Mouse (Mus musculus): ENCODE data around the gene Lasp1. TPM values are rescaled to one million over a fixed set of nuclear protein-coding genes. Genes with fewer than 3 reads are reported as not detected.

Lasp1 gene
- polyA plus RNA-seq, 1 experiment from 2014 or later = 31.4 TPM

DNA sequence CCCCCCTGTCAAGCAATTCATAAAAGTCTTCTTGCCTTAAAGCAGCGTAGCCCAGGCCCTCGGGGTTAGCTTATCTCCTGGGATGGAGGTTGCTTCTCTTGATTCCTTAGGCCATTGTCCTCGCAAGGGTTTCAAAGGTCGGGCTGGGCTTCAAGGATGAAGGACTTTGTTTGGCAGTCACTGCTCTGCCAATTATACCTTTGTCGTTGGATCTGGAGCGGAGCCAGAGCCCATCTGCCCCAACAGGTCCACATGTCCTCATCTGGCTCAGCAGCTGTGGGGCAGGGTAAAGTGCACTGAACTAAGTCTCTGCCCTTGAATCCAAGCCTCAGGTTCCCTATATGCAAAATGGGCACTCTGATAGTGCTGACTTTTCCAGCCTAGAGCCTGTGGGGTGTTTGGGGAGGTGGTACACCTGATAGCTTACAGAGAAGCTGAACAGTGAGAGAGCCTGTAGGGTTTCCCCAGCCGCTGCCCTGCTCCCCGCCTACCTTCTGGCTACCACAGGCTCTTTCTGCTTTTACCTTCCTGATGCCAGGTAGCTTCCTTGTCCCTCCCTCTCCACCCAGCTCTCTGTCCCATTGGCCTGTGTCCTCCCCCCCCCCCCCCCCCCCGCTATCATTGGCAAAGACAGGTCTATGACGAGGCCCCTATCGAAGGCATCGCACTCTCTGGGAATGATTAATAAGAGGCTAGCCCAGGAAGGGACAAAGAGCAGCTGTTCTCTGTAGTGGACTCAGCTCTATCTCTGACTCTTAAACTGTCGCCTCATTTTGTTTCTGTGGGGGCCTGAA, 13.0 kb downstream of the Lasp1 start:
- Histone ChIP-seq H3K27ac (replicated peaks) (peak overlapping the region; percentile 41; the same call in 1 of the 2 replicates), H3K9ac (no peak overlapping the region), H3K9me3 (replicated peaks) (no peaks in the 10 kb centered on the region), H3K27me3 (no peaks in the 10 kb centered on the region), H3K4me3 (replicated peaks) (no peak overlapping the region), H3K36me3 (replicated peaks) (peaks cover 12% of the 10 kb centered on the region), H3K4me1 (replicated peaks) (peaks cover 88% of the 10 kb centered on the region), H3K4me2 (peak overlapping the region; percentile 23; the same call in 1 of the 2 replicates)
- WGBS (ENCODE audit: insufficient replicate concordance) = 62% methylated on average over 12 of the region's 13 CpGs
- ATAC-seq (ENCODE audit: insufficient read depth) = peak; percentile 37

DNA sequence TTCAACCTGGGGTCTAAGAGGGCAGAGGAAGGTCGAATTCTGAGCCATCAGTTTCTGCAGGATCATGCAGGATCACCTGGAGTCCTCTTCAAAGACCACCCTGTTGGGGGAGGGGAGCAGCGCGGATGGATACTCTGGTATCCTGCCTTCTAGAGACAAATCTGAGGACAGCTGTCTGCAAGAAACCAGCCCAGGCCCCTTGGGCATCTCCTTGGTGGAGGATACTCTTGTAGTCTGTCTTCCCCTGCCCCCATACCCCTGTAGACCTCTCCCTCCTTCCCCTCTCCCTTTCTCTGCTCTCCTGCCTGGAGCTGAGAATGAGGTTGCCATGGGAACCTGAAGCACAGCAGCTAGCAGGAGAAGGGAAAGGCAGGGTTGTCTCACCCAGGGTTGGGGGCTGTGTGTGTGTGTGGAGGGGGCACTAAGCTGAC, 13.7 kb downstream of the Lasp1 start:
- 53% methylated on average over 3 of the region's 3 CpGs for WGBS (ENCODE audit: insufficient replicate concordance)
- no peak for ATAC-seq (ENCODE audit: insufficient read depth)
- Histone ChIP-seq H3K36me3 (replicated peaks) (peaks cover 8% of the 10 kb centered on the region), H3K9me3 (replicated peaks) (no peaks in the 10 kb centered on the region), H3K9ac (no peak overlapping the region), H3K27me3 (no peaks in the 10 kb centered on the region), H3K4me1 (replicated peaks) (peaks cover 94% of the 10 kb centered on the region), H3K27ac (replicated peaks) (peak overlapping the region; percentile 33; the same call in 1 of the 2 replicates), H3K4me2 (no peak overlapping the region), H3K4me3 (replicated peaks) (no peak overlapping the region)

DNA sequence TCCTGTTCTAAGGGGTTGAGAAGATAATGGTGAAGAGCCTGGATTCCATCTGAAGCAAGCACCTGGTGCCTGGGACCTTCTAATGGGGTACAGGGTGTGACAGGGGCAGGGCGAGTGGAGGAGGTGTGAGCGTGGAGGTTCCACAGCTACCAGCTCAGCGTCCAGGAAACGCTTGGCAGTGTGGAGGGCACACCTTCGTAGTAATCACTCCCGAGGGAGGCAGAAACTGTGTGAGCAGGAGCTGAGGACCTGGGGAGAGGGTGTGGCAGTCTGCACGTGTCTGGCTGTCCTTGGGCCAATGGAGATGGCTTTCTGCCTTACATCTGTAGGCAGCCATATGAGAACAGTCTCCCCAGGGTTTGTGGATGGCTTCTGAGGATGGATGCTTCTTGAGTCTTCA, 14.3 kb downstream of the Lasp1 start:
- no peak overlapping the region for H3K27ac ChIP-seq (replicated peaks)
- no peaks in the 10 kb centered on the region for H3K27me3 ChIP-seq
- H3K4me2 ChIP-seq = no peak overlapping the region
- peaks cover 8% of the 10 kb centered on the region for H3K36me3 ChIP-seq (replicated peaks)
- no peak overlapping the region for H3K4me3 ChIP-seq (replicated peaks)
- no peaks in the 10 kb centered on the region for H3K9me3 ChIP-seq (replicated peaks)
- no peak for ATAC-seq (ENCODE audit: insufficient read depth)
- H3K9ac ChIP-seq = no peak overlapping the region
- 60% methylated on average over 7 of the region's 7 CpGs for WGBS (ENCODE audit: insufficient replicate concordance)
- peaks cover 94% of the 10 kb centered on the region for H3K4me1 ChIP-seq (replicated peaks)

DNA sequence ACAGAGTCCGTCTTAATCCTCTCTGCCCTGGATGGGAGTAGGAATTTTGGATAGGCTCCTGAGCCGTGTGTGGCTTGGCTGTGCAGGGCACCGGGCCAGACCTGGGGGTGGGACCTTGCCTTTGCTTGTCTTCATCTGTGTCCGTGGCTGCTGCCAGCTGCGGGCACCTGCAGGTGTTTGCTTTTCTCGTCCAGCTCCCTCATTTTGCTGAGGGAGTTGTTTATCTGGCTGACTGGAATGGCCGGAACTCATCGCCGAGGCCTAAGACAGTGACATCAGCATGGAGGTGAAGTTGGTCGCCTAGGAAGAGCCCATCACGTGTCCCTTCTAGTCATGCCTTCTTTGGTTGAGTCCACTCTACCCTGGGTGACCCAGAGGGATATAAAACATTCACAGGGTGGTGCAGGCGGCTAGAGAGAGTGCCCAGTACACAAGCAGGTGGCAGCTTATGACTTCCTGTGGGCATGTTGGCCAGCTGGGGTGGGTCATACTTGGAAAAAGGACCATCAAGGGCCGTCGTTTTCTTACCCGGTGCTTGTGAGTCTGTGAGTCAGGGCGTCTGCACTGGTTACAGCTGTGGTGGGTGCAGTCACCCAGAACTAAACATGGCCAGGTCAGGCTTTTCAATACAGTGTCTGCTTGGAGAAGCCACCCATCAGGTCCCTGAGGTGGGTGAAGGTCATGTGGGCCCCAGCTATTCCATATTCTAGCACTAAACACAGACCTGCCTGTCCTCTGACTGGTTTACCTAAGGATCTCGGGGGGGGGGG, 15.1 kb downstream of the Lasp1 start:
- Histone ChIP-seq H3K4me3 (replicated peaks) (no peak overlapping the region), H3K9ac (no peak overlapping the region), H3K27ac (replicated peaks) (no peak overlapping the region), H3K36me3 (replicated peaks) (peaks cover 8% of the 10 kb centered on the region), H3K4me2 (no peak overlapping the region), H3K9me3 (replicated peaks) (no peaks in the 10 kb centered on the region), H3K27me3 (no peaks in the 10 kb centered on the region), H3K4me1 (replicated peaks) (peaks cover 94% of the 10 kb centered on the region)
- WGBS (ENCODE audit: insufficient replicate concordance) = 68% methylated on average over 17 of the region's 17 CpGs
- no peak for ATAC-seq (ENCODE audit: insufficient read depth)

DNA sequence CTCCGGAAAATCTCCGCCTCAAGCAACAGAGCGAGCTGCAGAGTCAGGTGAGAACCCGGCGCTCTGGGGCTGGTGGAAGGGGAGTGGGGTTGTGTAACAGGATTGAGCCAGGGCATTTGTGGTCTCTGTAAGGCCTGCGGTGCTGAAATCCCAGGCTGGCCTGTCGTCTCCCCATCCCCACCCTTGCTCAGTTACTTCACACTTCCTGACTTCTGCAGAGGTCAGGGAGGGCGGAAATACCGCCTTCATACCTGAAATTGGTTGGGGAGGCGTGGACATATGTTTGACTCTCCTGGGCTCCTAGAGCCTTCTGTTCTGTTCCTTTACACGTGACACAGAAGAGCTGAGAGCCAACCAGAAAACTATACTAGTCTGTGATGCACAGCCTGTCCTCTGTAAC, 16.9 kb downstream of the Lasp1 start:
- Histone ChIP-seq H3K4me1 (replicated peaks) (peaks cover 94% of the 10 kb centered on the region), H3K27me3 (no peaks in the 10 kb centered on the region), H3K27ac (replicated peaks) (0 out of 2 replicates have a peak overlapping the region, but pooled peaks have one; percentile 29), H3K4me2 (no peak overlapping the region), H3K9ac (no peak overlapping the region), H3K9me3 (replicated peaks) (no peaks in the 10 kb centered on the region), H3K4me3 (replicated peaks) (no peak overlapping the region), H3K36me3 (replicated peaks) (peaks cover 11% of the 10 kb centered on the region)
- WGBS (ENCODE audit: insufficient replicate concordance) = 66% methylated on average over 11 of the region's 11 CpGs
- no peak for ATAC-seq (ENCODE audit: insufficient read depth)

DNA sequence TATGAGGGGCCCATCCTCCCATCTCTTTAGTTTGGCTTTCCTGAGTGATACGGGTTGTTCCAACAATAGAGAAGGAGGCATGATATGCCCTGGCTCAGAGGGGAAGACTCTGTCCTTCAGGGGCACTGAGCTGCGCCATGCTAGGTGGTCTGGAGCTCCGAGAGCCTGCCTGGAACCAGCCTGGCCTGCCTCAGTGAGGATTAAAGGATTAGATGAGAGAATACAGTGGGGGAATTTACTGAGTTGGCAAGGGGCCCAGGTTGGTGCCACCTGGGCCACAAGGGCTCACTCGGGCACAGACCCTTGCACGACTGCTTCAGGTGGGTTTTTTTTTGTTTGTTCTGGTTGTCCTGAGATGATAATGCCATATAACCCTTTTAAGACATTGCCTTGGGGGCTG, 17.4 kb downstream of the Lasp1 start:
- ATAC-seq (ENCODE audit: insufficient read depth) = no peak
- no peaks in the 10 kb centered on the region for H3K27me3 ChIP-seq
- WGBS (ENCODE audit: insufficient replicate concordance) = 72% methylated on average over 5 of the region's 5 CpGs
- H3K4me1 ChIP-seq (replicated peaks) = peaks cover 95% of the 10 kb centered on the region
- H3K36me3 ChIP-seq (replicated peaks) = peaks cover 11% of the 10 kb centered on the region
- no peak overlapping the region for H3K27ac ChIP-seq (replicated peaks)
- no peak overlapping the region for H3K9ac ChIP-seq
- no peaks in the 10 kb centered on the region for H3K9me3 ChIP-seq (replicated peaks)
- H3K4me2 ChIP-seq = no peak overlapping the region
- H3K4me3 ChIP-seq (replicated peaks) = no peak overlapping the region

DNA sequence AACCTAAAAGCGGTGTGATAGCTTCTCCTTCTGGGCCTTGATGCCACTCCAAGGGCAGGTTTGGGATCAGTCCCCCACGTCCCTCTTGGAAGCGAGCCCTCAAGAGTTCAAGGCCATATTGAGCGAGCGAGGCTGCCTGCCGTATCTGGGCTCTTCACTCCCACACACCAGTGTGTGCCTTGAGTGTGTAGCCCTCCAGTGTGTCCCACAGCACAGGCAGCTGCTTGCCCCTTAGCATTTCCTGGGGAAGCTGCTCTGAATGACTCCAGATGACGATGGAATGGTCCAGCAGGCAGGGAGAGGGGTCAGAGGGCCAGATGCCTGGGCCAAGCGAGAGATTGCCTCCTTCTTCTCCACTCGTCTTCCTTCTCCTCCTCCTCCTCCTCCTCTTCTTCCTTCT, 18.1 kb downstream of the Lasp1 start:
- H3K27ac ChIP-seq (replicated peaks) = 0 out of 2 replicates have a peak overlapping the region, but pooled peaks have one; percentile 29
- H3K4me2 ChIP-seq = no peak overlapping the region

DNA sequence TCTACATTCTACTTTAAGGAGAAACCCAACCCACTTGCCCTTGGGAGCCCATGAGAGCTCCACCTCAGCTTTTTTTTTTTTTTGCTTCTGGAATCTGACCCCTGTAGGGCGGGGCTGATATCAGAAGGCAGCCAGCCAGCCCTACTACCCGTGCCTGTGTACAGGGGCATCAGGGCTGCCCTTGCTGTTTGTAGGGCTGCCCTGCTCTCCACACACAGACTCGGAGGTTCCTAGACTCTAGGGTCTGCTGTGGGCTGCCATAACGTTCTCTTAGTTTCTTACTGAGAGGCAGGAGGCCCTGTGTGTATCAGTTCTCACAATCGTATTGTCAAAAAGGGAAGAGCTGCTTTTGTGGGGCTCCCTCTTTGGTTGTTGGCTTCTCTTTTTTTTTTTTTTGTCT, 18.6 kb downstream of the Lasp1 start:
- Histone ChIP-seq H3K4me2 (peak overlapping the region; percentile 33; the same call in 1 of the 2 replicates), H3K27ac (replicated peaks) (peak overlapping the region; percentile 24; the same call in 1 of the 2 replicates), H3K9ac (no peak overlapping the region), H3K4me3 (replicated peaks) (no peak overlapping the region), H3K27me3 (no peaks in the 10 kb centered on the region), H3K4me1 (replicated peaks) (peaks cover 97% of the 10 kb centered on the region), H3K36me3 (replicated peaks) (peaks cover 11% of the 10 kb centered on the region), H3K9me3 (replicated peaks) (no peaks in the 10 kb centered on the region)
- ATAC-seq (ENCODE audit: insufficient read depth) = peak; percentile 38; the same call in 1 of the 2 replicates
- 6% methylated on average over 5 of the region's 5 CpGs for WGBS (ENCODE audit: insufficient replicate concordance)

More for the DNA sequence above, 18.1 kb downstream of the Lasp1 start:
- H3K9me3 ChIP-seq (replicated peaks) = no peaks in the 10 kb centered on the region
- WGBS (ENCODE audit: insufficient replicate concordance) = 59% methylated on average over 9 of the region's 9 CpGs
- H3K36me3 ChIP-seq (replicated peaks) = peaks cover 11% of the 10 kb centered on the region
- no peak for ATAC-seq (ENCODE audit: insufficient read depth)
- no peaks in the 10 kb centered on the region for H3K27me3 ChIP-seq
- H3K9ac ChIP-seq = no peak overlapping the region
- H3K4me3 ChIP-seq (replicated peaks) = no peak overlapping the region
- H3K4me1 ChIP-seq (replicated peaks) = peaks cover 97% of the 10 kb centered on the region

DNA sequence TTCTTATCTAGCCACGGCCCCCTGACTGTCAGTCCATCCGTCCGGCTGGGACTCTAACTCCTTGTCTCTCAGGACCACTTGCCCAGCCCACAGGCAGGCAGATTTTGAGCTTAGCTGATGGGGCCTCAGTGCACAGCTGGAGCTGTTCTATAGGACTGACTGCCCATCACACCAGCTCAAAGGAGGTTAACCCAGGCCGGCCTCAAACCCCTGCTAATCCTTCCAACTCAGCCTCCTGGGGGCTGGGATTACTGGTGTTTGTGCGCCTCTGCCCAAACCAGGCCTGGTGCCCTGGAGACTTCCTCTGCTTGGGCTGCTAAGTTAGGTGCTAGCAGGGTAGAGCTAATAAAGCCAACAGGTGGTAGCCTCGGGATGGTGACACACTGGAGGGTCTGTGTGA, 19.2 kb downstream of the Lasp1 start:
- Histone ChIP-seq H3K4me1 (replicated peaks) (peaks cover 97% of the 10 kb centered on the region), H3K9ac (no peak overlapping the region), H3K27me3 (no peaks in the 10 kb centered on the region), H3K27ac (replicated peaks) (peak overlapping the region; percentile 24; the same call in 1 of the 2 replicates), H3K4me2 (no peak overlapping the region), H3K4me3 (replicated peaks) (no peak overlapping the region), H3K36me3 (replicated peaks) (peaks cover 11% of the 10 kb centered on the region), H3K9me3 (replicated peaks) (no peaks in the 10 kb centered on the region)
- 42% methylated on average over 6 of the region's 6 CpGs for WGBS (ENCODE audit: insufficient replicate concordance)
- ATAC-seq (ENCODE audit: insufficient read depth) = no peak

DNA sequence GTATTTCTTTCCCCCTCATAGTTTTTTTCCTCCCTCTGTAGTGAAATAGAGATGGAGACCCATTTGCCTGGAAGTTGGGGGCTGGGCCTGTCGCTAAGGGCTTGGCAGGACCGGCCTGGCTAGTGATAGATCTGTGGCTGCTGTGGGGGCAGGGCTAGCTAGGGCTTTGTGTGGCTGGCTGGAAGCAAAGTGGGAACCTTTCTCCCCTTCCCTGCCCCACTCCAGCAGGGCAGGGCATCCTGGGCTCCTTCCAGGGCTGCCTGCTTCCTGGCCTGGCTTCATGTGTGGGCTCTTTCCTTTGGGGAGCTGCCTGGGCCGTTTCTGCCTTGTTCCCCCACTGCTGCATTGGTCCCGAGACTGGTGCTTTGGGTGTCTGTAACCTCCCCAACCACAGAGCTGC, 19.8 kb downstream of the Lasp1 start:
- no peak overlapping the region for H3K4me3 ChIP-seq (replicated peaks)
- no peak overlapping the region for H3K4me2 ChIP-seq
- H3K4me1 ChIP-seq (replicated peaks) = peaks cover 96% of the 10 kb centered on the region
- peaks cover 11% of the 10 kb centered on the region for H3K36me3 ChIP-seq (replicated peaks)
- 19% methylated on average over 4 of the region's 4 CpGs for WGBS (ENCODE audit: insufficient replicate concordance)
- 0 out of 2 replicates have a peak overlapping the region, but pooled peaks have one; percentile 55 for H3K27ac ChIP-seq (replicated peaks)
- no peaks in the 10 kb centered on the region for H3K9me3 ChIP-seq (replicated peaks)
- H3K27me3 ChIP-seq = no peaks in the 10 kb centered on the region
- no peak for ATAC-seq (ENCODE audit: insufficient read depth)
- no peak overlapping the region for H3K9ac ChIP-seq

DNA sequence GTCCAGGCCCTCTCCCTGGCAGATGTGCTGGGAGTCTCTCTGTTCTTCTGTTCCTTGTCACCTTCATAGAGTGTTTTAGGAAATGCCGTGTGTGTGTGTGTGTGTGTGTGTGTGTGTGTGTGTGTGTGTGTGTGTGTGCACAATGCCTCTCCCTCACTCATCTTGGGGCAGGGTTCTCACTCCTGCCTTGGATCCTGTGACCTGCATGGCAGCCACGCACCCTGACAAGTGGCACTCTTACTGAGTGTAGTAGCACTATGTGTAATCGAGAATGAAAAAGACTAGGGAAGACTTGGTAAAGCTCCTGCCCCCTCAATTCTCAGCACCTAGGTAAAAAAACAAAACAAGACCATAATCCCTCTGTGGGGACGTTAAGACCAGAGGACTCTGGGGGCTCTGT, 20.3 kb downstream of the Lasp1 start:
- H3K4me2 ChIP-seq = no peak overlapping the region
- H3K9ac ChIP-seq = no peak overlapping the region
- H3K36me3 ChIP-seq (replicated peaks) = peaks cover 13% of the 10 kb centered on the region
- no peaks in the 10 kb centered on the region for H3K27me3 ChIP-seq
- no peak overlapping the region for H3K4me3 ChIP-seq (replicated peaks)
- WGBS (ENCODE audit: insufficient replicate concordance) = 54% methylated on average over 4 of the region's 4 CpGs
- no peak for ATAC-seq (ENCODE audit: insufficient read depth)
- peaks cover 91% of the 10 kb centered on the region for H3K4me1 ChIP-seq (replicated peaks)
- H3K27ac ChIP-seq (replicated peaks) = 0 out of 2 replicates have a peak overlapping the region, but pooled peaks have one; percentile 55
- H3K9me3 ChIP-seq (replicated peaks) = no peaks in the 10 kb centered on the region

All from liver, embryonic 15.5 days (tissue).